Mouse (Mus musculus) kidney, postnatal 0 days (tissue): ENCODE measurements at regions not wholly inside any gene's neighbourhood (a gene's known extent, or its start where the extent isn't known, plus 50 kb on each side); places are given as distances from the start of the nearest gene placed in this dataset.

Source experiments
- ATAC-seq: fragments of 200-750 bp; cut with Nextera tagmentation; replicated peaks from 2 replicates; pipeline ENCODE4 v1.8.0; 2017; ENCODE audit warnings: low read depth, moderate number of reproducible peaks, moderate TSS enrichment, moderate library complexity; ENCODE audit not compliant: low FRiP score
- DNase-seq: peaks from one replicate; pipeline ENCODE4 v3.0.0-alpha.2; 2016; ENCODE audit warnings: low spot score
- H3K27ac ChIP-seq: fragments of 300-500 bp; sonication (generic); 2 replicates; pipeline ENCODE4 v1.5.1; 2014; ENCODE audit warnings: mild to moderate bottlenecking
- H3K27me3 ChIP-seq: fragments of 300-500 bp; sonication (generic); 2 replicates; pipeline ENCODE4 v1.6.1; 2014; ENCODE audit warnings: low read length, mixed read lengths; ENCODE audit not compliant: insufficient read depth
- H3K36me3 ChIP-seq: fragments of 300-500 bp; sonication (generic); 2 replicates; pipeline ENCODE4 v1.6.1; 2014; ENCODE audit warnings: low read length, mixed read lengths; ENCODE audit not compliant: insufficient read depth
- H3K4me1 ChIP-seq: fragments of 300-500 bp; sonication (generic); replicated peaks from 2 replicates; pipeline ENCODE4 v1.6.1; 2014; ENCODE audit warnings: antibody characterized with exemption, low read length, mixed read lengths; ENCODE audit not compliant: insufficient read depth
- H3K4me2 ChIP-seq: fragments of 300-500 bp; sonication (generic); 2 replicates; pipeline ENCODE4 v1.6.1; 2014; ENCODE audit warnings: mild to moderate bottlenecking, low read length, moderate library complexity, mixed read lengths
- H3K4me3 ChIP-seq: fragments of 300-500 bp; sonication (generic); replicated peaks from 2 replicates; pipeline ENCODE4 v1.5.1; 2014; ENCODE audit warnings: low read depth, low read length
- H3K9ac ChIP-seq: fragments of 300-500 bp; sonication (generic); 2 replicates; pipeline ENCODE4 v1.6.1; 2014; ENCODE audit warnings: low read depth, low read length
- H3K9me3 ChIP-seq: fragments of 300-500 bp; sonication (generic); replicated peaks from 2 replicates; pipeline ENCODE4 v1.6.1; 2016; ENCODE audit warnings: low read length, inconsistent platforms, mixed read lengths
- CTCF ChIP-seq: IDR thresholded peaks from 2 replicates; pipeline ENCODE4 v1.5.1; 2016; ENCODE audit warnings: antibody characterized with exemption, low read depth, mild to moderate bottlenecking, moderate library complexity
- WGBS: fragments of 180-500 bp; shearing (Covaris S2); extraction: QIAGEN DNeasy Blood & Tissue Kit; methylation state at CpG from one replicate; pipeline ENCODE4 v1.1.7; 2014; 5-methylcytosine and 5-hydroxymethylcytosine counted together

DNA sequence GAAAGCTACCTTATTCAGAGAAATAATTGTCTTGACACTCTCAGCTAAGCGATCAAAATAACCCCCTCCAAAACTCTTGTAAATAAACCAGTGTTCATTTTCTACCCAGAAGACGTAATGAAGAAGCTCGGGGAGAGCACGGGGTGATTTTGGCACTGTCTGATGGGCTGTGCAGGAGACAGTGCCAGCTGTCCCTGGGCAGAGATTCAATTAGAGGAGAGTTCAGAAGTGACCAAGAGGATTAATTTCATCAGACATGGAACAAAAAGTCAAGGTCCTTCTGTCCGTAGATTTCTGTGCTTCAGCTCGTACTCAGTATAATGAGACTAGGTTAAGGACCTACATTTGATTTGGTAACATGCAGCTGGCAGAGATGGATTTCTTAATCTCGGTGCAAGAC lies 341.2 kb upstream of the Trib2 start:
- no peak for TF ChIP-seq CTCF
- no peak overlapping the region for H3K4me2 ChIP-seq
- DNase-seq = peak; percentile 7

GRCm38 (mm10) chr12:16155791-16156558 lies 339.3 kb upstream of the Trib2 start:
- ATAC-seq (no peak), DNase-seq (no peak)
- H3K27ac ChIP-seq = no peak overlapping the region
- no peak for TF ChIP-seq CTCF
- no peaks in the 10 kb centered on the region for H3K4me1 ChIP-seq
- H3K4me2 ChIP-seq = no peak overlapping the region
- H3K9me3 ChIP-seq = no peaks in the 10 kb centered on the region
- no peak overlapping the region for H3K4me3 ChIP-seq
- WGBS = 47% methylated on average over 2 of the region's 2 CpGs
- H3K9ac ChIP-seq = no peak overlapping the region
- H3K36me3 ChIP-seq = no peaks in the 10 kb centered on the region
- no peaks in the 10 kb centered on the region for H3K27me3 ChIP-seq

More for the DNA sequence above, 341.2 kb upstream of the Trib2 start:
- Histone ChIP-seq H3K9ac (no peak overlapping the region), H3K27ac (no peak overlapping the region), H3K36me3 (no peaks in the 10 kb centered on the region), H3K27me3 (no peaks in the 10 kb centered on the region), H3K4me1 (no peaks in the 10 kb centered on the region), H3K4me3 (no peak overlapping the region), H3K9me3 (no peaks in the 10 kb centered on the region)
- ATAC-seq = no peak
- WGBS = 74% methylated on average over 7 of the region's 7 CpGs

DNA sequence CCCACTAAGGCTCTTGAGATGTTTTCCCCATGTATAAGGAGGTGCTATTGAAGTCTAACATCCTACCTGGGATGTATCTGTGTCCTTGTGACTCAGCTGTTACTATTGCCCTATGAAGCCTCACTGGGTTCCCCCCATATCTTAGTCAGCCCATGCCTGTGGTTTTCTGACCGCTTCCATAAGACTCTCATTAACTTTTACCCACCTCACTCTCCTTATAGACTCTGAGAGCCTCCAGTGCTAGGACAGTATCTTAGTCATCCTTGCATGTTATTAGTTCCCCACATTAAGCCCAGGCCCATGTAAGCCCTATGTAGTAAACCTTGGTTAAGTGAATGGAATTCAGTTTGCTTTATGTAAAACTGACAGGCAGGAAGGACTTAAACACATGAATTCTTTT lies 337.5 kb upstream of the Trib2 start:
- Histone ChIP-seq H3K27me3 (no peaks in the 10 kb centered on the region), H3K27ac (no peak overlapping the region), H3K9me3 (no peaks in the 10 kb centered on the region), H3K36me3 (no peaks in the 10 kb centered on the region), H3K4me1 (no peaks in the 10 kb centered on the region), H3K4me2 (no peak overlapping the region), H3K9ac (no peak overlapping the region), H3K4me3 (no peak overlapping the region)
- DNase-seq (no peak), ATAC-seq (no peak)
- 95% methylated on average over 1 of the region's 1 CpGs for WGBS
- TF ChIP-seq CTCF = no peak

DNA sequence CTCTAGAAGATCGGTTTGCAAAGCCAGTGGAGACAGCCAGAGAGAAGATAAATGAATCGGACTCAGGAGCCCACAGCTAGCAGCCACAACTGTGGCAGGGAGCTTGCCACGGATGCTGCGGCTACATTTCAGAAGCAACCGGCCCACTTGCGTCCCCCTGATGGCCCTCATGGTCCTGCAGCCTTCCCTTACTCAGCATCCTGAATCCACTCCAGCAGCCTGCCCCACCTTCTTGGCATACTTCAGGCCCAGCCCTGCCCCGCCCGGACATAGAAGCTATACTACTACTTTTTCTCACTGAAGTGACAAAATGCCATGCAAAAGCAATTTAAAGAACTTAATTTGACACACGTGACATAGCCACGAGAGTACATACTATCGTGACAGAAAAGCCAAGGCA lies 335.4 kb upstream of the Trib2 start:
- H3K36me3 ChIP-seq = no peaks in the 10 kb centered on the region
- H3K9me3 ChIP-seq = no peaks in the 10 kb centered on the region
- H3K27ac ChIP-seq = no peak overlapping the region
- ATAC-seq (no peak), DNase-seq (no peak)
- H3K27me3 ChIP-seq = no peaks in the 10 kb centered on the region
- no peak overlapping the region for H3K4me3 ChIP-seq
- H3K4me1 ChIP-seq = no peaks in the 10 kb centered on the region
- no peak for TF ChIP-seq CTCF
- H3K9ac ChIP-seq = no peak overlapping the region
- H3K4me2 ChIP-seq = no peak overlapping the region
- 79% methylated on average over 11 of the region's 11 CpGs for WGBS

- Histone ChIP-seq H3K36me3 (no peaks in the 10 kb centered on the region), H3K4me3 (no peak overlapping the region), H3K4me1 (no peaks in the 10 kb centered on the region), H3K27me3 (no peaks in the 10 kb centered on the region), H3K9me3 (no peaks in the 10 kb centered on the region), H3K4me2 (no peak overlapping the region), H3K27ac (no peak overlapping the region), H3K9ac (no peak overlapping the region)
- ATAC-seq (no peak), DNase-seq (peak; percentile 29)
- TF ChIP-seq CTCF = no peak
- WGBS = 10% methylated on average over 5 of the region's 5 CpGs
Observed at GRCm38 (mm10) chr12:16151170-16151702, 334.5 kb upstream of the Trib2 start.

DNA sequence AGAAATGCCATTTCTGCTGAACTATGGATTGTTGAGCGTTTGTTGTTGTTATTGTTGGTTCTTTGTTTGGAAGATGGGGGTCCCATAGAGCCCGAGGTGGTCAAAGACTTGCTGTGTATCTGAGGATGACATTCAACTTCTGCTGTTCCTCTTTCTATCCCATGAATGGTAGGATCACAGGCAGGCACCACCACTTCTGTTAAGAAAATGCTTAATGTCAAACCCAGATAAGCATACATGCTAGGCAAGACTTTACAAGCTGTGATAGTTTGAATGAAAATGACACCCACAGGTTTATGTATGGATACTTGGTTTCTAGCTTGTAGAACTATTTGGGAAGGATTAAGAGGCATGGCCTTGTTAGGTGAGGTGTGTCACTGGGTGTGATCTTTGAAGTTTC lies 330.2 kb upstream of the Trib2 start:
- no peak overlapping the region for H3K4me3 ChIP-seq
- no peaks in the 10 kb centered on the region for H3K27me3 ChIP-seq
- ATAC-seq (no peak), DNase-seq (no peak)
- no peaks in the 10 kb centered on the region for H3K4me1 ChIP-seq
- 81% methylated on average over 2 of the region's 2 CpGs for WGBS
- no peak overlapping the region for H3K27ac ChIP-seq
- no peak overlapping the region for H3K9ac ChIP-seq
- H3K36me3 ChIP-seq = no peaks in the 10 kb centered on the region
- TF ChIP-seq CTCF = no peak
- no peak overlapping the region for H3K4me2 ChIP-seq
- no peaks in the 10 kb centered on the region for H3K9me3 ChIP-seq
